Mouse (Mus musculus) T-helper 1 cell (primary cell): ENCODE data around the gene Ppp6r3.

Source experiments
- in situ Hi-C: fragments of 300-600 bp; cut with MboI, MseI; formaldehyde crosslinking; loops from one replicate; pipeline ENCODE4 v1.15.1; 2025; ENCODE audit warnings: high pct_unique_total_duplicates

Ppp6r3 gene

DNA sequence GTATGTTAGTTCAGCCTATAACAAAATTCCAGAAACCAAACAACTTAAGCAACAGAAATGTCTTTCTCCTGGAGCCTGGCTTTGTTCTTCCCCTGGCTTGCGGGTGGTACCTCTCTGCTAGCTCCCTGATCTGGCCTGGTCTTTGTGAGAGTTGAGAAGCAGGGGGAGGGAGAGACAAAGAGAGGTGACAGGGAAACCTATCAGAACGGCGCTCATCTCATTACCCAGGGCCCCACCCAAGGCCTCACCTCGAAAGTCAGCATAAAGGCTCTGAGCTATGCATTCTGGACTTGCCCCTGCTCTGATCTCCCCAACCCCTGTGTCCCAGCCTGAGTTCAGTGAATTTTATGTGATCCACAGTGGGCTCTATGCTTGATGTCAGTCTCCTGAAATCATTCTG lies 140.9 kb downstream of the Ppp6r3 start:
- in situ Hi-C loops = no loop called here

DNA sequence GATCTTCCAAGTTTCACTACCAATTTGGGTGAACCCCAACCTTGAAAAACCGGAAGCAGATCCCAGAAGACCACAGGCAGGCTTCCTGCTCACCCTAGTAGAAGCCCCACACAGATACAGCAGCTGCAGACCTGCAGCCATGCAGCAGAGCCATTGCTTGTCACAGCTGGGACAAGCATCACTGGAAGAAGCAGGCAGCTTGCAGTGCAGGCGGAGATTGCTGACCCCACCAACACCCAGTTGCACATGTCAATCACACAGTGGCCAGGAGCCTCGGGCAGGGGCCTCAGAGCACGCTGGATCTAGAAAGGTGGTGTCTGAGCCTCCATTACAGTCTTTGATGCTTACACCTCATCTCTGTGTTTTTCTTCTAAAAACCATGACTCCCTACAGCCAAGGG lies 141.4 kb downstream of the Ppp6r3 start:
- in situ Hi-C loops = no loop called here

DNA sequence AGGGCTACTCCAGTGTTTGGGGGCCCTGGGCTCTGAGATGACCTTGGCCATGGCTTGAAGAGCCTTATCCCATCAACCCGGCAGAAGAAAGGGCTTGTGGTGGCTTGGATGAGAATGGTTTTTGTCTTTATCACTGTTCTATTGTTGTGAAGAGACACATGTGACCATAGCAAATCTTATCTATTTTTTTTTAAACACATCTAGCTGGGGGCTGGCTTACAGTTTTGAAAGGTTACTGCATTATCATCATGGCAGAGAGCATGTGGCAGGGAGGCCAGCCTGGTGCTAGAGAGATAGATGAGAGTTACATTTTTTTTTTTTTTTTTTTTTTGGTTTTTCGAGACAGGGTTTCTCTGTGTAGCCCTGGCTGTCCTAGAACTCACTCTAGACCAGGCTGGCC lies 143.6 kb downstream of the Ppp6r3 start:
- in situ Hi-C loops = no loop called here

DNA sequence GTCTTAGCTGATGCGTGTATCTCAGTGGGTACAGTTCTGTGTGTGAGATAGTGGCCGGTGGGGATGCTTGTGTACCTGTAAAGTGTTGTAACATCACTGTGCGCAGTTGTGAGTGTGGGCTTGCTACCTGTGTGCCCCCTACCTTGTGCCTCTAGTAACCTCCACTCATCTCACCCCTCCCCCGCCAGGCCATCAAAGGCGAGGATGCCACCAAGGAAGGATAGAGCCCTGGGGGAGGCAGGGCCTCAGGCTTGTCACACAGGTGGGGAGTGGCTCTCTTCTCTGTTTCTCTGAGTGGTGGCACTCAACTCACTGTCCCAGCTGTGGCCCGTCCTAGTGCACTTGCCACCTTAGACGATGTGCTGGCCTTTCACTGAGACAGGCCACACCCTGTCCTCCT lies 144.5 kb downstream of the Ppp6r3 start:
- in situ Hi-C loops = no loop called here

DNA sequence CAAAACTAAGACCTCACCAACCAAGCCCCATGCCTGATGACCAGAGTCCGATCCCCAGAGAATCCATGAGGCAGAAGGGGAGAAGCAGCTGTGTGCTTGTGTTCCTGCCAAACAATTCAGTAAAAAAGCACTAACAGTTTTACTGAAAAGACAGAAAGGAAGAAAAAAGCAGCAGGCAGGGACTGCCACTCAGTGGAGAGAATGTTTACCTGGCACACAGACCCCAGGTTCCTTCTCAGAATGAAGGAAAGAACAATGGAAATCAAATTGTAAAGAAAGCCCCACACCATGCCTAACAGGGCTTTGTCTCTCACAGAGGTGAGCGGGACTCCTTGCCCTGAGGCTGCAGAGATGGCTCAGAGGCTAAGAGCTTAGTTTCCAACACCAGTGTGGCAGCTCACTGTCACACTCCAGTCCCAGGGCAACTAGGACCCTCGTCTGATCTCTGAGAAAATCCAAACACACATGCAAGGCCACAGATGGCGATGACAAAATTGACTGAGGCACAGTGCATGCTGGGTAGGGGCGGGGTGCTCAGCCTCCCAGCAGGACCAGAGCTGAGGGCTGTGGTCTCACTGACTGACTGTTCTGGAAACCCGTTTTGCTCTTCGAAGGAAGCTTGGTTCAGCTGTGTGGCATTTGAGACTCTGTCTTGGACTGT lies 146.3 kb downstream of the Ppp6r3 start:
- in situ Hi-C loops = no loop called here

DNA sequence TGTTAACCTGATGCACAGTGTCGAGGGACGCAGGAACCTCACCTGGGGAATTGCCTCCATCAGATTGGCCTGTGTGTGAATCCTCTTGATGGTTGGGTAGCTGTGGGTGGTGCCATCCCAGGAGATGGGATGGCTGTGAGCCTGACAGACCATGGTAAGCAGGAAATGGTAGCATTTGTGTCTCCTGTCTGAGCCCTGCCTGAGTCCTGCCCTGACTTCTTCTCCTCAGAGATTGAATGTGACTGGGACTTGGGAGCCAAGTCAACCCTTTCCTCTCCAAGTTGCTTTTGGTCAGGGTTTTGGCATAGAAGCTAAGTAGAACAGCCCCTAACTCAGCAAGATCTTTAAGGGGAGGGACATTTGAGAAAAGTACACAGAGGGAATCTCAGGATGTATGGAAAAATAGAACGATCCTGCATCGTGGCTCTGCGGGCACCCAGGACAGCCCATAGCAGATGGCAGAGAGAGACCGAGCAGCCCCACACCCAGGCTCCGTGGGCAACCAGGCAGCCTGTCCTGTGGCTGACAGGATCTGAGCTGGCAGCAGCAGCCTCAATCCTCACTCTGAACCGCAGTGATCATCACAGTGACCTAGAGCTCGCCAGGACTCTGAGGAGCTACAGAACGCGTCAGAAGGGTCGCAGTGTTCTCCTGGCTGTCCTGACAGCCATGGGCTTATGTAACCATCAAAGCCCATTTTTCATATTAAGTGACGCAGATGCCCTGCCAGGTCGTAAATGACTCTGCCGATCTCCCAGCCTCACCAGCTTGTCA lies 147.3 kb downstream of the Ppp6r3 start:
- in situ Hi-C loops = no loop called here

DNA sequence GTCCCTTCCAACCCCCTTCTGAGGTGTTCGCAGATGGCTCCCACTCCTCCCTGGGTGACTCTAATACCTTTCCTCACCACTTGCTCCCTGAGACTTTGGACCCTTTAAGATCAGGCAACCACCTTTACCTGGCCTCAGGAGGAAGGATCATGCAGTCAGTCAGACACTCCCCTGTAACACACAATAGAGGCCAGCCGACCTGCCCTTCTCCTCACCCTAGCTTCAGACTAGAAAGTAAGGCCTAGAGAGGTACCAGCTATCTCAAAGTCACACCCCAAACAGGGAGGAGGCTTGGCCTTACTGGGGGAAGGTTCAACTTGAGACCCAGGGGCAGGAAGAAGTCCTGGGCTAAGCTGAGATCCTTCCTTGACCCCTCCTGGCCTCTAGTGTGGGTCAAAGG lies 151.3 kb downstream of the Ppp6r3 start:
- in situ Hi-C loops = no loop called here

DNA sequence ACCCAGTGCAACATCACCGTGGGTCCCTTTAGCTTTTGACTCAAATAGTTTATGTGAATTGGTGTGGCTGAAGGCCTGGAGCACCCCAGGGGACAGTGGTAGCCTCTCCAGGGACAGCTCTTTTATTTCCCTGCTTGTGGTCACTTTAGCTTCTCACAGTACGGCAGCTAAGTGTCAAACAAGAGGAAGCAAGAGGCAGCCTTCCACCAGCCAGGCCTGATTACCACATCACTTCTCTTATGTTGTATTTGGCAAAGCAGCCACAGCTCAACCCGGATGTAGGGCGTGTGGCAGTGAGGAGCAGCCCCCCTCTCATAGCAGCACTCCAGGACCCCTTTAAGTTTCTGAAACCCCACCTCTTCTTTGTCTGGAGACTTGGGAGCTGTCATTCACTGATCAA lies 152.6 kb downstream of the Ppp6r3 start:
- in situ Hi-C loops = no loop called here

DNA sequence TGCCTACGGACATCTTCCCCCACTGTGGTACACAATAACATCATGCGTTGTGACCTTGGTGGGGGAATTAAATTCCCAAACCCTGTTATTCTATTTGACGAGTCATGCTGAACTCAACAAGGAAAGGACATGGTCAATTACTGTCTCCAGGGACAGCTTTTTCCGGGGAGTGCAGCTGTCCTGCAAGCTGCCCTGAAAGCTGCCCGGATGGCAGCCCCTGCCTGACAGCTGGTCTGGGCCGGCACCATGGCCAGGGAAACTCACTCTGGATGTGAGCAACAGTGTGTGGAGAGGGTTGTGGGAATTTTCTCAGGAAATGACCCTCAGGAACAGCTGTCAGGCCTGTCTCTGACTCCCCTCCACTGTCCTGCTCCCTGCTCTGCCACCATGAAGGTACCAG lies 153.1 kb downstream of the Ppp6r3 start:
- in situ Hi-C loops = no loop called here

DNA sequence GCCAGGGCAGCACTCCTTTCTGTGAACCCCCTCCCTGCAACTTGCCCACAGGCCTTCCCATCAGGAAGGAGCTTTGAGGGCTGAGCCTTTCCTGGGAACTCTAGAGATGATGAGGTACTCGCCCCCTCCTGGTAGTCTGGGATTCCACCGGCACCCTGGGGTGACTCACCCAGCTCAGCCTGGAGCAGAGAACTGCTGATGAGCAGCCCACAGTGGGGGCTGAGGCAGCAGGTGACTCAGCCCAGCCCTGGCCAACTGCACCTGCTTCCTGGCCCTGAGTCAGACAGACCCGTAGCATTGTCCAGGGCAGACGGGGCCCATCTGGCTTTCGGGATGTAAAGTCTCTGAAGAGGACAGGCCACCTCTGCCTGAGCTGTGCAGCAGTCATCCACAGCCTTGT lies 156.3 kb downstream of the Ppp6r3 start:
- in situ Hi-C loops = no loop called here

DNA sequence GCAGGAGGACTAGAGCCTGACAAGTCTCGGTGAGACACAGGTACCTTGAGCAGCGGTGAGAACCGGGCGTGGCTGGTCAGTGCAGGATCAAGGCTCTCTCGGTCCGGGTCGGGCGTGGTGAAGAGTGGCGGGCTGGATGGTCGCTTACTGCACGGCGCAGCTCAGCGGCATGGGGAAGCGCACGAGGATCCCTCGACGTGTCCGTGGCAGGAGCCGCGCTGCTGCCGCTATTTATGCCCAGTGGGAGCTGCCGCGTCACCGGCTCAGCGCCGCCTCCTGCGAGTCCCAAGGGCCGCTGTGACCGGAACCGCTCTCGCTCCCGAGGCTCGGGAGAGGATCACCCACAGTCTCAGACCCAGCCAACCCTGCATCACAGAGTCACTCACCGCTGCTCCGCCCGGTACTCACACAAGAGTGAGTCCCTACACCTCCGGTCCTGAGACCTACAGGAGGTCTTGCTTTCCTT lies 161.2 kb downstream of the Ppp6r3 start, which contains the start of gene Gal:
Gene Gal, minus strand, starts transcription at position 277 of the 466 bp plus-strand sequence.
- in situ Hi-C loops = no loop called here

DNA sequence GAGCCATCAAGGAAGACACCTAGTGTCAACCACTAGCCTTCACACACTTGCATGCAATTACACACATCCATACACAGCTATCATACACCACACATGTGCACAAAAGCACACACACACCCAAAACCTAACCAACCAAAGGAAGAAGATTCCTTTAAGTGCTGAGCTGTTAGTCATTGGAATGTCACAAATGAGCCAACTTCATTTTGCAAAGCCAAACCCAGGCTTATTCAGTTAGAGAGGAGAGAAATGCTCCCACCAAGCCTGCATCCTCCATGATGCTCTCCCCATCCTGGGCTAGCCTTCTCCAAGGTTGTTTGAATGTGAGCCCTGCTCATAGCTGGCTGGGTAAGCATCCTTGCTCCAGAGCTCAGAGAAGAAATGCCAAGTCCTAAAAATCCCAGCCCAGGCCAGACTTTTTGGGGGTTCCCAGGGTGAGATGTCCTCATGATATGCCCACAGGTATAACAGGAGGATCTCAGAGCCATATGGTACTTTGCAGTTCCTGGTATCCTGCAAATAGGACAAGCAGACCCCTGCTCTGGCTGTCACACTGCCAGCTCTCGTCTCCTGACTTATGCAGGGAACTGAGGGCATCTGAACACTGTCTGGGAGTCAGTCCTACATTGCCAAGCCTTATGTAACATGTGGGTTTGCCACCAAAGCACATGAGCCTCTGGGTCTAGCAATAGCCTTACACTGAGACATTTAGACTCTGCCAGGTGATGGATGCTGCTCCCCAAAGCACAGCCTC lies 169.8 kb downstream of the Ppp6r3 start:
- in situ Hi-C loops = no loop called here
